Mouse (Mus musculus): ENCODE results near the gene Txnip. TPM values are rescaled to one million over a fixed set of nuclear protein-coding genes. Genes with fewer than 3 reads are reported as not detected.

The Txnip gene
- total and polyA plus RNA-seq, 3 experiments = 276 to 515 (median 338) TPM

GRCm38 (mm10) chr3:96593790-96594560 lies 36.2 kb downstream of the Txnip start, which contains the start of gene Polr3gl:
TSS of gene Polr3gl (minus strand) at chr3:96594181.
- TF ChIP-seq EP300 (IDR thresholded peaks at IDR 0.05; ENCODE audit: insufficient read depth, low read depth, low read length) (peak; percentile 62; the same call in 1 of the 2 replicates), CTCF (IDR thresholded peaks at IDR 0.05) (0 out of 2 replicates have a peak, but pooled peaks have one; percentile 4), POLR2A (IDR thresholded peaks at IDR 0.05; ENCODE audit: insufficient read depth, low read depth, low read length) (peak; percentile 84)
- H3K4me3 ChIP-seq = peak within 1 kb of the TSS; percentile 69
- WGBS = 1% methylated on average over 38 of the region's 38 CpGs
- H3K27ac ChIP-seq = peak within 1 kb of the TSS; percentile 91
- H3K9ac ChIP-seq (ENCODE audit: low read depth, low read length) = peak within 1 kb of the TSS; percentile 77
- intact Hi-C loops (cut with DNase I) = loop anchor here (2.0 to 5.0 kb wide), 2 partner anchors 37 to 92 kb away; no protein-coding TSS in a partner anchor
- H3K79me2 ChIP-seq (replicated peaks; ENCODE audit: control insufficient read depth, insufficient read depth, low read length) = no peaks in the 10 kb centered on the region; the same call in 1 of the 2 replicates
- H3K4me1 ChIP-seq (ENCODE audit: control insufficient read depth, insufficient read depth, low read length) = peaks cover 8% of the 10 kb centered on the region
- DNase-seq = peak; percentile 95 to 96
- no peaks in the 10 kb centered on the region for H3K27me3 ChIP-seq (ENCODE audit: control insufficient read depth, insufficient read depth, low read length)
- H3K36me3 ChIP-seq (ENCODE audit: control insufficient read depth, insufficient read depth, low read length) = no peaks in the 10 kb centered on the region

DNA sequence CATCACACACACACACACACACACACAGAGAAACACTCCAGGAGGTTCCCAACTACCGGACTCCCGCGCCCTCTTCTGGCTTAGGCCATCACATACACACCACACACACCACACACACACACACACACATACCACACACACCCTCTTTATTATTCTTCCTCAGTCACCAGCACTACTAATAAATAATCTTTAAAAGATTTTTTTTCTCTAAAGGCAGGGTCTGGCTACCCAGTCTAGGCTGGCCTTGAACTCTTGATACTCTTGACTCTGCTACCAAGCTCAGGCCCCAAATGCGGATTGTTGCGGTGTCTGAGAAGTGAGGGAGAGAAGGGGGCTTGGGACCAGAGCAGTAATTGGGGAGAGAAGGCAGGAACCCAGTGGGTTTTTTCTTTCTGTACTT lies 37.1 kb downstream of the Txnip start:
- 88% methylated on average over 5 of the region's 5 CpGs for WGBS

GRCm38 (mm10) chr3:96595661-96596060 lies 37.9 kb downstream of the Txnip start:
- no peaks in the 10 kb centered on the region for H3K36me3 ChIP-seq (ENCODE audit: control insufficient read depth, insufficient read depth, low read length)
- no peak overlapping the region for H3K4me3 ChIP-seq
- no peak overlapping the region for H3K9ac ChIP-seq (ENCODE audit: low read depth, low read length)
- H3K27ac ChIP-seq = peak overlapping the region; percentile 61; the same call in 1 of the 2 replicates
- no peak for DNase-seq
- no peaks in the 10 kb centered on the region; the same call in 1 of the 2 replicates for H3K79me2 ChIP-seq (replicated peaks; ENCODE audit: control insufficient read depth, insufficient read depth, low read length)
- 51% methylated on average over 6 of the region's 6 CpGs for WGBS
- TF ChIP-seq POLR2A (IDR thresholded peaks at IDR 0.05; ENCODE audit: insufficient read depth, low read depth, low read length) (no peak), EP300 (IDR thresholded peaks at IDR 0.05; ENCODE audit: insufficient read depth, low read depth, low read length) (no peak), CTCF (IDR thresholded peaks at IDR 0.05) (no peak)
- no peaks in the 10 kb centered on the region for H3K27me3 ChIP-seq (ENCODE audit: control insufficient read depth, insufficient read depth, low read length)
- H3K4me1 ChIP-seq (ENCODE audit: control insufficient read depth, insufficient read depth, low read length) = peaks cover 8% of the 10 kb centered on the region
- intact Hi-C loops (cut with DNase I) = no loop called here

More for the DNA sequence above, 37.1 kb downstream of the Txnip start:
- H3K36me3 ChIP-seq (ENCODE audit: control insufficient read depth, insufficient read depth, low read length) = no peaks in the 10 kb centered on the region
- H3K9ac ChIP-seq (ENCODE audit: low read depth, low read length) = no peak overlapping the region
- intact Hi-C loops (cut with DNase I) = loop anchor here (5.0 kb wide), 1 partner anchor 93 kb away; no protein-coding TSS in a partner anchor
- no peak for TF ChIP-seq EP300 (IDR thresholded peaks at IDR 0.05; ENCODE audit: insufficient read depth, low read depth, low read length)
- no peak for TF ChIP-seq POLR2A (IDR thresholded peaks at IDR 0.05; ENCODE audit: insufficient read depth, low read depth, low read length)
- TF ChIP-seq CTCF (IDR thresholded peaks at IDR 0.05) = no peak
- H3K79me2 ChIP-seq (replicated peaks; ENCODE audit: control insufficient read depth, insufficient read depth, low read length) = no peaks in the 10 kb centered on the region; the same call in 1 of the 2 replicates
- H3K27me3 ChIP-seq (ENCODE audit: control insufficient read depth, insufficient read depth, low read length) = no peaks in the 10 kb centered on the region
- H3K27ac ChIP-seq = no peak overlapping the region; the same call in 1 of the 2 replicates
- H3K4me1 ChIP-seq (ENCODE audit: control insufficient read depth, insufficient read depth, low read length) = peaks cover 8% of the 10 kb centered on the region
- DNase-seq = no peak
- no peak overlapping the region for H3K4me3 ChIP-seq

GRCm38 (mm10) chr3:96596228-96596707 lies 38.5 kb downstream of the Txnip start, which contains the start of gene Ankrd34a:
TSS of gene Ankrd34a (plus strand) at chr3:96596636.
- Histone ChIP-seq H3K9ac (ENCODE audit: low read depth, low read length) (peak within 1 kb of the TSS; percentile 63), H3K27me3 (ENCODE audit: control insufficient read depth, insufficient read depth, low read length) (no peaks in the 10 kb centered on the region), H3K27ac (peak within 1 kb of the TSS; percentile 70), H3K4me3 (peak within 1 kb of the TSS; percentile 67), H3K4me1 (ENCODE audit: control insufficient read depth, insufficient read depth, low read length) (peaks cover 8% of the 10 kb centered on the region), H3K36me3 (ENCODE audit: control insufficient read depth, insufficient read depth, low read length) (no peaks in the 10 kb centered on the region), H3K79me2 (replicated peaks; ENCODE audit: control insufficient read depth, insufficient read depth, low read length) (no peaks in the 10 kb centered on the region; the same call in 1 of the 2 replicates)
- DNase-seq = peak; percentile 73 to 76
- intact Hi-C loops (cut with DNase I) = no loop called here
- WGBS = 3% methylated on average over 23 of the region's 23 CpGs
- TF ChIP-seq CTCF (IDR thresholded peaks at IDR 0.05) (no peak), EP300 (IDR thresholded peaks at IDR 0.05; ENCODE audit: insufficient read depth, low read depth, low read length) (no peak), POLR2A (IDR thresholded peaks at IDR 0.05; ENCODE audit: insufficient read depth, low read depth, low read length) (no peak)

DNA sequence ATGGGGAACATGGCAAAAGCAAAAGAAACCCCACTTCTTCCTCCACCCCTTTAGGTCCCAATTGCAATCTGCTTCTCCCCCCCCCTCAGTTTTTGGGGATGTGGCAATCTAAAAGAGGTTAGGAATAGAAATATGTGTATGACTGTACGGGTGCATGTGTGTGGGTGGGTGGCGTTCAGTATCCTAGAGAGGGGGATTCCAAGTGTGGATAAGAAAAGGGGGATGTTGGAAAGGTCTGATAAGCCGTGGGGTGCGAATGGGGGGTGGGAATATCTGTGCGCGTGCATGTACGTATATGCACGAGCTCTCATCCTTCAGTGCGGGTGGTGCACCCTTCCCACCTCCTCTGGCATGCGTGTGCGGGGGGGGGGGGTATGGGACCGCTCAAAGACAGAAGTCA lies 39.1 kb downstream of the Txnip start:
- H3K27me3 ChIP-seq (ENCODE audit: control insufficient read depth, insufficient read depth, low read length) = no peaks in the 10 kb centered on the region
- H3K4me1 ChIP-seq (ENCODE audit: control insufficient read depth, insufficient read depth, low read length) = peaks cover 8% of the 10 kb centered on the region
- TF ChIP-seq CTCF (IDR thresholded peaks at IDR 0.05) (no peak), EP300 (IDR thresholded peaks at IDR 0.05; ENCODE audit: insufficient read depth, low read depth, low read length) (no peak), POLR2A (IDR thresholded peaks at IDR 0.05; ENCODE audit: insufficient read depth, low read depth, low read length) (no peak)
- intact Hi-C loops (cut with DNase I) = no loop called here
- peak overlapping the region; percentile 61 for H3K9ac ChIP-seq (ENCODE audit: low read depth, low read length)
- peak overlapping the region; percentile 61; the same call in 1 of the 2 replicates for H3K27ac ChIP-seq
- no peaks in the 10 kb centered on the region; the same call in 1 of the 2 replicates for H3K79me2 ChIP-seq (replicated peaks; ENCODE audit: control insufficient read depth, insufficient read depth, low read length)
- no peaks in the 10 kb centered on the region for H3K36me3 ChIP-seq (ENCODE audit: control insufficient read depth, insufficient read depth, low read length)
- 3% methylated on average over 12 of the region's 12 CpGs for WGBS
- DNase-seq = no peak
- peak overlapping the region; percentile 67 for H3K4me3 ChIP-seq
